12 mouse cellular contexts compared by ENCODE assay signal in genomic region chr8:122660022-122660421, GRCm38 (mm10). TPM values are rescaled to one million over a fixed set of nuclear protein-coding genes. Genes with fewer than 3 reads are reported as not detected.
A peak's percentile ranks its signal among the peaks of the same experiment; 100 is the strongest.
DNase-seq lines count a peak whose midpoint lies in the region; ATAC-seq and TF ChIP-seq lines count a peak whose summit lies in the region.
"Had no signal": no experiment of that assay in that cellular context is flagged by ENCODE, and none has a peak within 500 bp of the region (broad histone marks: within the 10 kb centered on the region; RNA-seq: fewer than 3 reads in every experiment).

No protein-coding gene starts in this region.

- H3K4me3 ChIP-seq in liver, adult 2 months (ENCODE audit: insufficient read depth, low read depth, low read length): no peak overlapping the region
- no peak overlapping the region for H3K4me3 ChIP-seq in liver, embryonic 11.5 days (ENCODE audit: low read depth, low read length)
- no peak overlapping the region for H3K4me3 ChIP-seq in E14TG2a.4 (replicated peaks; ENCODE audit: low read length)
- H3K4me3 ChIP-seq in limb, embryonic 14.5 days (replicated peaks; ENCODE audit: low read length): no peak overlapping the region
- no peak overlapping the region for H3K4me3 ChIP-seq in forebrain, embryonic 16.5 days (replicated peaks; ENCODE audit: low read length)
- no peak overlapping the region for H3K4me3 ChIP-seq in forebrain, embryonic 14.5 days (ENCODE audit: low read depth, low read length)
- H3K4me3 ChIP-seq: lung, embryonic 15.5 days; myocyte had no signal

- H3K27me3 ChIP-seq in liver, adult 2 months (ENCODE audit: control insufficient read depth, insufficient read depth, low read length): no peaks in the 10 kb centered on the region
- H3K27me3 ChIP-seq in liver, embryonic 11.5 days (replicated peaks; ENCODE audit: control insufficient read depth, insufficient read depth, low read length): no peaks in the 10 kb centered on the region
- no peaks in the 10 kb centered on the region for H3K27me3 ChIP-seq in E14TG2a.4 (ENCODE audit: insufficient read depth, low read length)
- H3K27me3 ChIP-seq in limb, embryonic 14.5 days (ENCODE audit: control insufficient read depth, insufficient read depth, low read length): no peaks in the 10 kb centered on the region
- no peaks in the 10 kb centered on the region for H3K27me3 ChIP-seq in forebrain, embryonic 16.5 days (replicated peaks; ENCODE audit: control insufficient read depth, insufficient read depth, low read length)
- H3K27me3 ChIP-seq in forebrain, embryonic 14.5 days (replicated peaks; ENCODE audit: control insufficient read depth, insufficient read depth, low read length): no peaks in the 10 kb centered on the region
- H3K27me3 ChIP-seq: lung, embryonic 15.5 days had no signal

- 65% methylated on average over 2 of the region's 2 CpGs for WGBS in liver, adult 2 months
- 60% methylated on average over 2 of the region's 2 CpGs for WGBS in liver, embryonic 11.5 days
- 76% methylated on average over 2 of the region's 2 CpGs for WGBS in limb, embryonic 14.5 days
- 74% methylated on average over 2 of the region's 2 CpGs for WGBS in forebrain, embryonic 16.5 days
- WGBS in forebrain, embryonic 14.5 days: 75% methylated on average over 2 of the region's 2 CpGs

- H3K9ac ChIP-seq in liver, adult 2 months (ENCODE audit: low read depth, low read length): no peak overlapping the region
- H3K9ac ChIP-seq in liver, embryonic 11.5 days (ENCODE audit: low read depth, low read length): no peak overlapping the region
- H3K9ac ChIP-seq in limb, embryonic 14.5 days (ENCODE audit: low read depth, low read length, severe bottlenecking): no peak overlapping the region
- H3K9ac ChIP-seq in forebrain, embryonic 16.5 days (replicated peaks; ENCODE audit: low read depth, low read length): no peak overlapping the region
- no peak overlapping the region for H3K9ac ChIP-seq in forebrain, embryonic 14.5 days (ENCODE audit: low read length)
- H3K9ac ChIP-seq: lung, embryonic 15.5 days had no signal

- TF ChIP-seq POLR2A in liver, adult 2 months (IDR thresholded peaks at IDR 0.05; ENCODE audit: extremely low read depth, insufficient read depth, low read length): no peak
- TF ChIP-seq POLR2A in limb, embryonic 14.5 days (IDR thresholded peaks at IDR 0.05; ENCODE audit: borderline replicate concordance, extremely low read depth, insufficient read depth, insufficient read length): no peak

- no peak overlapping the region for H3K27ac ChIP-seq in liver, adult 2 months (replicated peaks; ENCODE audit: insufficient read depth, low read depth, low read length)
- no peak overlapping the region for H3K27ac ChIP-seq in liver, embryonic 11.5 days (ENCODE audit: low read depth, low read length)
- no peak overlapping the region for H3K27ac ChIP-seq in limb, embryonic 14.5 days (replicated peaks; ENCODE audit: low read depth, low read length)
- no peak overlapping the region for H3K27ac ChIP-seq in forebrain, embryonic 16.5 days (ENCODE audit: low read length)
- H3K27ac ChIP-seq in forebrain, embryonic 14.5 days (ENCODE audit: low read depth, low read length): no peak overlapping the region

- H3K36me3 ChIP-seq in liver, adult 2 months (ENCODE audit: control insufficient read depth, insufficient read depth, low read length): no peaks in the 10 kb centered on the region
- no peaks in the 10 kb centered on the region; the same call in 1 of the 2 replicates for H3K36me3 ChIP-seq in liver, embryonic 11.5 days (ENCODE audit: control insufficient read depth, insufficient read depth, low read length)
- H3K36me3 ChIP-seq in E14TG2a.4 (ENCODE audit: insufficient read depth, low read length): no peaks in the 10 kb centered on the region
- no peaks in the 10 kb centered on the region for H3K36me3 ChIP-seq in limb, embryonic 14.5 days (ENCODE audit: control insufficient read depth, insufficient read depth, low read length)
- H3K36me3 ChIP-seq in forebrain, embryonic 16.5 days (ENCODE audit: control insufficient read depth, insufficient read depth): no peaks in the 10 kb centered on the region
- no peaks in the 10 kb centered on the region for H3K36me3 ChIP-seq in forebrain, embryonic 14.5 days (ENCODE audit: control insufficient read depth, insufficient read depth, low read length)
- H3K36me3 ChIP-seq: lung, embryonic 15.5 days had no signal

- DNase-seq in liver, adult 2 months (ENCODE audit: extremely low read depth, low read depth, low spot score): no peak
- DNase-seq in liver, embryonic 11.5 days (ENCODE audit: low spot score): no peak
- peak; percentile 52 for DNase-seq in R1 (ENCODE audit: low read depth, low spot score)
- no peak for DNase-seq in limb, embryonic 14.5 days (ENCODE audit: low spot score)
- DNase-seq in forebrain, embryonic 14.5 days (ENCODE audit: low spot score): no peak

- no peak overlapping the region for H3K4me2 ChIP-seq in liver, embryonic 11.5 days
- H3K4me2 ChIP-seq in limb, embryonic 14.5 days (replicated peaks; ENCODE audit: low read depth, low read length, severe bottlenecking): 0 out of 2 replicates have a peak overlapping the region, but pooled peaks have one; percentile 2
- H3K4me2 ChIP-seq in forebrain, embryonic 16.5 days (ENCODE audit: low read length): no peak overlapping the region
- H3K4me2 ChIP-seq in forebrain, embryonic 14.5 days (ENCODE audit: low read length): no peak overlapping the region
- H3K4me2 ChIP-seq: lung, embryonic 15.5 days had no signal

- no peaks in the 10 kb centered on the region for H3K9me3 ChIP-seq in liver, embryonic 11.5 days (ENCODE audit: control insufficient read depth, low read length)
- no peaks in the 10 kb centered on the region for H3K9me3 ChIP-seq in E14TG2a.4 (ENCODE audit: low read length)
- no peaks in the 10 kb centered on the region for H3K9me3 ChIP-seq in limb, embryonic 14.5 days (ENCODE audit: control insufficient read depth, low read length)
- no peaks in the 10 kb centered on the region for H3K9me3 ChIP-seq in forebrain, embryonic 16.5 days (ENCODE audit: control insufficient read depth, low read length)
- H3K9me3 ChIP-seq in forebrain, embryonic 14.5 days (replicated peaks; ENCODE audit: control insufficient read depth, low read length): no peaks in the 10 kb centered on the region
- H3K9me3 ChIP-seq: lung, embryonic 15.5 days had no signal

- H3K79me2 ChIP-seq in liver, adult 2 months (ENCODE audit: control insufficient read depth, insufficient read depth, low read length): no peaks in the 10 kb centered on the region

- peak; percentile 82 for TF ChIP-seq CTCF in liver, adult 2 months (IDR thresholded peaks at IDR 0.05; ENCODE audit: low read depth, low read length)
- peak; percentile 82 for TF ChIP-seq CTCF in E14TG2a.4 (conservative IDR thresholded peaks at IDR 0.05; ENCODE audit: low read length)

- ATAC-seq in liver, embryonic 11.5 days (replicated peaks; ENCODE audit: low FRiP score): no peak
- ATAC-seq in limb, embryonic 14.5 days (ENCODE audit: low FRiP score, low read depth): no peak
- no peak for ATAC-seq in forebrain, embryonic 16.5 days
- no peak for ATAC-seq in forebrain, embryonic 14.5 days

- 0 out of 2 replicates have a peak, but pooled peaks cover 2% of the 10 kb centered on the region for H3K4me1 ChIP-seq in liver, adult 2 months (ENCODE audit: control insufficient read depth, insufficient read depth, low read length)
- peaks cover 16% of the 10 kb centered on the region for H3K4me1 ChIP-seq in liver, embryonic 11.5 days (replicated peaks; ENCODE audit: control insufficient read depth, insufficient read depth, low read length)
- H3K4me1 ChIP-seq in E14TG2a.4 (replicated peaks; ENCODE audit: low read depth, low read length): peaks cover 8% of the 10 kb centered on the region; the same call in 1 of the 2 replicates
- H3K4me1 ChIP-seq in limb, embryonic 14.5 days (ENCODE audit: control insufficient read depth, insufficient read depth, low read length): peaks cover 62% of the 10 kb centered on the region
- peaks cover 28% of the 10 kb centered on the region for H3K4me1 ChIP-seq in forebrain, embryonic 16.5 days (replicated peaks; ENCODE audit: control insufficient read depth, insufficient read depth, low read length)
- H3K4me1 ChIP-seq in forebrain, embryonic 14.5 days (ENCODE audit: control insufficient read depth, insufficient read depth, low read length): peaks cover 17% of the 10 kb centered on the region

RNA-seq across cellular contexts. Expression of gene Pabpn1l, which starts 37.5 kb away (rescaled TPM):
- not detected in 2 replicates for total RNA-seq in liver, adult 2 months (2014; rRNA removed)
- not detected in 2 replicates for polyA plus RNA-seq in liver, adult 2 months (2012; rRNA removed)
- polyA plus RNA-seq in liver, embryonic 11.5 days (2014; fragmentation: Nextera tagmentation; extraction: Ambion mirVana): not detected in 2 replicates
- 0.05 TPM in 1 of 2 replicates, not detected in the other for polyA plus RNA-seq in limb, embryonic 14.5 days (2012; rRNA removed)
- polyA plus RNA-seq in limb, embryonic 14.5 days (2014; fragmentation: Nextera tagmentation; extraction: Ambion mirVana): not detected in 2 replicates
- polyA plus RNA-seq in forebrain, embryonic 16.5 days (2015; fragmentation: Nextera tagmentation; extraction: Ambion mirVana): not detected in 2 replicates
- polyA plus RNA-seq in forebrain, embryonic 14.5 days (2014; fragmentation: Nextera tagmentation; extraction: Ambion mirVana): not detected in 2 replicates
- total RNA-seq: adrenal gland, adult 18-20 months; hematopoietic stem cell, adult 5-6 weeks; layer of hippocampus, postnatal 10 days had no signal
- polyA plus RNA-seq: lung, embryonic 15.5 days had no signal

RNA-seq across cellular contexts. Expression of gene Cbfa2t3, which starts 38.9 kb away (rescaled TPM):
- 0.28 and 0.40 TPM in 2 replicates for total RNA-seq in liver, adult 2 months (2014; rRNA removed)
- polyA plus RNA-seq in liver, adult 2 months (2012; rRNA removed): 1.2 and 1.3 TPM in 2 replicates
- polyA plus RNA-seq in liver, embryonic 11.5 days (2014; fragmentation: Nextera tagmentation; extraction: Ambion mirVana): 13.8 and 14.4 TPM in 2 replicates
- 6.1 and 7.2 TPM in 2 replicates for polyA plus RNA-seq in limb, embryonic 14.5 days (2012; rRNA removed)
- polyA plus RNA-seq in limb, embryonic 14.5 days (2014; fragmentation: Nextera tagmentation; extraction: Ambion mirVana): 6.0 and 6.1 TPM in 2 replicates
- polyA plus RNA-seq in forebrain, embryonic 16.5 days (2015; fragmentation: Nextera tagmentation; extraction: Ambion mirVana): 11.6 and 13.8 TPM in 2 replicates
- 10.4 and 11.5 TPM in 2 replicates for polyA plus RNA-seq in forebrain, embryonic 14.5 days (2014; fragmentation: Nextera tagmentation; extraction: Ambion mirVana)

RNA-seq across cellular contexts. Expression of gene Trappc2l, which starts 48.6 kb away (rescaled TPM):
- 7.4 and 14.5 TPM in 2 replicates for total RNA-seq in liver, adult 2 months (2014; rRNA removed)
- 74.7 and 101 TPM in 2 replicates for polyA plus RNA-seq in liver, adult 2 months (2012; rRNA removed)
- polyA plus RNA-seq in liver, embryonic 11.5 days (2014; fragmentation: Nextera tagmentation; extraction: Ambion mirVana): 40.3 and 44.6 TPM in 2 replicates
- polyA plus RNA-seq in limb, embryonic 14.5 days (2012; rRNA removed): 96.8 and 129 TPM in 2 replicates
- 70.2 and 70.5 TPM in 2 replicates for polyA plus RNA-seq in limb, embryonic 14.5 days (2014; fragmentation: Nextera tagmentation; extraction: Ambion mirVana)
- 72.0 and 92.6 TPM in 2 replicates for polyA plus RNA-seq in forebrain, embryonic 16.5 days (2015; fragmentation: Nextera tagmentation; extraction: Ambion mirVana)
- 111 and 150 TPM in 2 replicates for polyA plus RNA-seq in forebrain, embryonic 14.5 days (2014; fragmentation: Nextera tagmentation; extraction: Ambion mirVana)

RNA-seq across cellular contexts. Expression of gene Galns, which starts 48.8 kb away (rescaled TPM):
- total RNA-seq in liver, adult 2 months (2014; rRNA removed): 4.1 and 4.4 TPM in 2 replicates
- polyA plus RNA-seq in liver, adult 2 months (2012; rRNA removed): 4.4 and 6.6 TPM in 2 replicates
- polyA plus RNA-seq in liver, embryonic 11.5 days (2014; fragmentation: Nextera tagmentation; extraction: Ambion mirVana): 6.5 and 6.6 TPM in 2 replicates
- 14.7 and 17.1 TPM in 2 replicates for polyA plus RNA-seq in limb, embryonic 14.5 days (2012; rRNA removed)
- polyA plus RNA-seq in limb, embryonic 14.5 days (2014; fragmentation: Nextera tagmentation; extraction: Ambion mirVana): 12.0 and 12.7 TPM in 2 replicates
- 3.8 and 4.6 TPM in 2 replicates for polyA plus RNA-seq in forebrain, embryonic 16.5 days (2015; fragmentation: Nextera tagmentation; extraction: Ambion mirVana)
- 3.5 and 4.3 TPM in 2 replicates for polyA plus RNA-seq in forebrain, embryonic 14.5 days (2014; fragmentation: Nextera tagmentation; extraction: Ambion mirVana)
